Mouse (Mus musculus) ovary, adult 18-20 months (tissue): ENCODE data around the gene Rbbp8nl.
A peak's percentile ranks its signal among the peaks of the same experiment; 100 is the strongest.

ENCODE experiments used
- DNase-seq: peaks from one replicate; pipeline ENCODE4 v3.0.0; 2022; ENCODE audit warnings: low spot score, mixed read lengths

Rbbp8nl gene

DNA sequence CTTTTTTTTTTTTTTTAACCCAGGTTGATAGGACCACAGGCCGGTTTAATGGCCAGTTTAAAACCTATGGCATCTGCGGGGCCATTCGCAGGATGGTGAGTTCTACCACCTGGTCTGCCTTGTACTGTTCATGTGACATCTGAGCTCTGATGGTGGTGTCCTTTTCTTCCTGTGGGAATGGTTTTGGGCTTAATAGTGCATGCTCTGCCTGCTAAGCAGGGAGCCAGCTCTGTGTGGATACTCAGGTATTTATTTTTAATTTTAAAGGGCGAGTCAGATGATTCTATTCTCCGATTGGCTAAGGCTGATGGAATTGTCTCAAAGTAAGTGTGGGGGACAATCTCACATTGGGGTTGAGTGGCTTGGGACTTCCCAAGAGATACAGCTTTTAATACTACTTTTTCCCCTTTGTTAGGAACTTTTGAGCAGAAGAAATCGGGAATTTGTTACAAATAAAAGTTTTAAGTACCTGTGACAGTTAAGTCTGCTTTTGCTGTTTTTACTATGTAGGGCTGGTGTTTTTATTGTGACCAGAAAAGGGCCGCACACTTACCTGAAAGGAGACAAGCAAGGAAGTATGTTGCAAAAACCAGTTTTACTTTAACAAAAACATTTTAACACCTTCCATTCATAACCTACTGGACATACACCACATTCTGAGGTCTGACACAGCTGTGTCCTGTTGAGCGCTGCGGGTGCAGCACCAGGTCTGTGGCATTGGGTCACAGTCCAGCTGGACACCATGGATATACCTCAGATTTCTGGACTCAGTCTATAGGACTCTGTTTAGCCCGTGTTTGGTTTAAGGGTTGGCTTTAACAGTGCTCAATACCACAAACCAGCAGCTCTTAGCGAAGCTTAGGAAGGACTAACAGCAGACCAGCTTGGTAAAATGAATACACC, 31.5 kb downstream of the Rbbp8nl start:
- DNase-seq, result no peak

DNA sequence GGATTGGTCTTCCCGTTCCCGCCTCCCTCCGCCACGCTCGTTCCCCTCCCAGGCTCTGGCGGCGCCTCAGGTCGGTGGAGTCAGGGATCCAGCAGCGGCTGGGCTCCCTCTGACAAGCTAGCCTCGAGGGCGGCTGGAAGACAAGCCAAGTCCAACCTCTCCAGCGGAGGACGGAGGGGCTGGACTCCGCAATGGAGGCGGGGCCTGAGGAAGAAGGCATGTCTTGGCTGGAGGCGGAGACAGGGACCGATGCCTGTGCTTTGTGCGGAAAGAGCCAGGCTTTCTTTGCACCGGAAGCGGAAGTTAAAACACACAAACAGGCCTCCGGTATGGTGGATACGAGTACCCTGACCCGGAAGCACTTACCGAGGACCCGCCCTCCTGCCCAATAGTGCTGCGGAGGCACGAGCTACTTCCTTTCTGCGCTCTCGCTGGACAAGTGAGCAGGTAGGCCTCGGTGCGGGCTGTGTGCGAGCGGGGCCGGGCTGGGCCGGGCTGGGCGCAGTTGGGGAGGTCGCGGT, 32.6 kb downstream of the Rbbp8nl start, which contains the start of gene Rps21:
Gene Rps21, plus strand, starts transcription at position 377 of the 521 bp plus-strand sequence.
- peak; percentile 99 for DNase-seq

DNA sequence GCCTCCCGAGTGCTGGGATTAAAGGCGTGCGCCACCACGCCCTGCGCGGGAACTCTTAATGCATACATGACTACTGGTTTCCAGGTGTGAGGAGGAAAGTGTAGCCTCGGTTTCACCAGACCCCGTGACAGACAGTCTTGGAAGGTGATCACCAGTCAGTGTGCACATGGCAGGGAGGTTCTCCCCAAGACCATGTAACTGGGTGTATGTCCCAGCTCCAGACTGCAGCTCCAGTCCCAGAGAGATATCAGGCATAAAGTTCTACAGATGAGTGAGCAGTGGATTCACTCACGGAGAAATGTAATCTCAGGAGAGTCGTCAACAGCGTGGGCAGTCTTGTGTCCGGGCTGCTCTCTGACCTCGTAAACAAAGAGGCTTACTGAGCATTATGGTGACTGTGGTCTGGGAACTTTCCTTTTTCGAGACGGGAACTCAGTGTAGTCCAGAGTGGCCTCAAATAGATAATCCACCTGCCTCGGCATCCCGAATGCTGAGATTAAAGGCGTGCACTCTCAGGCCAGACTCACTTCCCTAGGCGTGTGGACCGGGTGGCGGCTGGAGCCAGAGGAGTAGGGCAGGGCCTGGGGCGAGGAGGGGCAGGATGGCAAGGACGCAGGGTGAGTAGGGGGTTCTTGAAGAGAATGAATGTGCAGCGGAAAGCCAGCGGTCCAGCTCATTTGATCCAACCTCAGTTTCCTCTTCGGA, 33.2 kb downstream of the Rbbp8nl start:
- no peak for DNase-seq

DNA sequence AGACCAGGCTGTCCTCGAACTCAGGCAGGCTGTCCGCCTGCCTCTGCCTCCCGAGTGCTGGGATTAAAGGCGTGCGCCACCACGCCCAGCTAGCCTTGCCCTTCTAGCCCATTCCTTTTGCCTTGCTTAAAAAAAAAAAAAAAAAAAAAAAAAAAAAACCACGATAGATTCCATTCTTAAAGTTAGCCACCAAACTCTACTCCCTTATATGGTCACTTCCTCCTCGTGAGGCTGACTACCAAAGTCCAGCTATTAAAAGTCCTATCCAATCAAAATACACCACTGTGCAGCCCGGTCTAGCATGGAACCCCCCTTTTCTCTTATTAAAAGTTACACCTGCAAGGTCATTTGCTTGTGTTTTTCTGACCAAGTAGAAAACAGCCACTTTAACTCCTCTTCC, 34.0 kb downstream of the Rbbp8nl start:
- no peak for DNase-seq

DNA sequence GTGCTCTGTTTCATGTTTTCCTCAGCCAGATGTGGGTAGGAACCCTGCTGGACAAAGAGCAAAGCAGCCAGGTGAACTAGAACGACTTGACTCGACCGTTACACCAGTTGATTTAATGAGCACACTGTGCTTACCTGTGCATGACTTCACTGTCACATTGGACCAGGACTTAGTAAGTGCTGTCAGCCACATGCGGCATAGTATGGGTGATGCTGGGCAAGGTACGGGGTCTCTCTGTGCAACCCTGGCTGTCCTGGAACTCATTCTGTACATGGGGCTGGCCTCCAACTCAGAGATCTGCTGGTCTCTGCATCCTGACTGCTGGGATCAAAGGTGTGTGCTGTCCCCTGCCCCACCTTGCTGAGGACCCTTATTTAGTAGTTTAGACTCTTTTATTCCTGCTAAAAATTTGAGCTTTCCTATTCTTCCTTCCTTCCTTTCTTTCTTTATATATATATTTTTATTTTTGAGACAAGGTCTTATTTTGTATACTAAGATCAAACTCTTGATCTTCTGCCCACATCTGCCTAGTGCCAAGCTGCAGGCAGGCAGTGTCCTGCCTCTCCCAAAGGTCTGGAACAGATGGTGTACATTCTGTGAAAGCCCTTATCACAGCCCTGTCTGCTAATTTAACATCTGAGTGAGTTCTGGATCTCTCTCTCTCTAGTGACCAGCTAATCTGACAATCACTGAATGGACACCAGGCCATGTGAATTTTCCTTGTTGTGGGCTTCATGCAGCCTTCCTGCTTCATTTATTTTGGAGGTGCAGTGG, 35.1 kb downstream of the Rbbp8nl start:
- no peak for DNase-seq

DNA sequence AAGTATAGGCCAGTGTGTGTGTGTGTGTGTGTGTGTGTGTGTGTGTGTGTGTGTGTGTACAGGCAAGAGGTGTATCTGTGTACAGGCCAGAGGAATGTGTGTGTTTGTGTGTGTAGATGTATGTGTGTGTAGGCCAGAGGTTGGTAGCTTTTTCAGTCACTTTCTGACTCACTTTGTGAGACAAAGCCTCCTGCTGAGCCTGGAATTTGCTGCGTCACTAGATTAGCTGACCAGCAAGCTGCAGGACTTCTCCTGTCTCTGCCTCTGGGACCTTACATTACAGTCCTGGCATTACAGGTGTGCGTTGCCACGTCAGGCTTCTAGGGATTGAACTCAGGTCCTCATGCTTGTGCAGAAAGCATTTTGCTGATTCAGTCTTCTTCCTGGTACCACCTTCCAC, 37.8 kb downstream of the Rbbp8nl start:
- no peak for DNase-seq

DNA sequence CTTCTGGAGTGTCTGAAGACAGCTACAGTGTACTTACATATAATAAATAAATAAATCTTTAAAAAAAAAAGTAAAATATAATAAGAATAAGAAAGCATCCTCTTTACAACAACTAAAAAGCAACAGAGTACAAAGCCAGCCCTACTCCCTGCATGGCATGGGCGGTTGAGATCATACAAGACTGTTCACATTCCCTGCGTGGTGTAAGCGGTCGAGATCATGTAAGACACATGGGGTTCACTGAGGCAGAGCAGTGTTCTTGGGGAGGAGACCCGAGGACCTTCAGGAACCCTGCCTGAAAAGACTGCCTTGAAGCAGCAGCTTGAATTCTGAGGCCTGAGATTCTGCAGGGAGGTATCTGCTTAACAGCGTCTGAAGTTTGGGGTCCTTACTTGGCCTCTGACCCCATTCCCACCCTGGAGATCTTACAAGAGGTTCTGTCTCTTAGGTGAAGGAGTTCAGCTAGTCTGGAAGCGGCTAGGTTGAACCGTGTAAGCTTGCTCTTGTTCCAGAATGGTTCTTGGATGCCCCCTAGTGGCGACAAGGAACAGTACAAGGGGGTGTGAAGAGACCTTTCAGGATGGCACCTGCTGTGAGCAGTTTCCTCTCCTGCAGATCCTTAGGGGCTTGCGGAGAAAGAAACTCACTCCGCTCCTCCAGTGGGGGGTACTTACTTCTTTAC, 38.6 kb downstream of the Rbbp8nl start:
- DNase-seq, result peak; percentile 60

DNA sequence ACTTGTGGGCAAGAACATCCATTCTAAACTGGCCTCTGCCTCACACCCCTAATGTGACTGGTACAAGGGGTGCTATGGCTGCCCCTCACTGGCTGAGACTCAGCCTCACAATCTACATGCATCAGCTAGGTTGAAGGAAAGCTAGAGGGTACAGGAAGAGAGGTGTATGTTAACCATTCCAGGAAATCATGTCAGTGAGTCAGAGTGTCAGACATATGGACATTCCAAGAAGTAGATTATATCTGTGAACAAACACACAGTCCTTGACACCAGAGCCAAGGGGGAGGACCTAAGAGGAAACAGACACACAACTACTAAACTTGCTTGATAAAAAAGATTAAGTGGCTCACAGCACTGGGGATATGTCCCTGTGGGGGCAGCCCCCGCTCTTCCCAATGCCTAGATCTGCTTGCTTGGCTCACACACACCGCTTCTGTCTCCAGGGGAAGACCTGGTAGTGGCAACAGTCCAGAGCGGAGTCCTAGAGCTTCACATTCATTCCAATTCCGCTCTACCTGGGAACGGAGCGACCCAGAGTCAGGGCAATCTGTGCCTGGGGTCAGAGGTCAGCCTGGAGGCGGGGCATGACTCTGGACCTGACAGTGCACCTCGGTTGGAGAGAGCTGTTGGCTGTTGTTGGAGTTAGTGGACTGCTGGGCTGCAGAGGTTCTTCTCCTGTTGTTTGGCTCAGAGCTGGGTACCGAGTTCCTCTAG, 40.6 kb downstream of the Rbbp8nl start:
- DNase-seq, result no peak

DNA sequence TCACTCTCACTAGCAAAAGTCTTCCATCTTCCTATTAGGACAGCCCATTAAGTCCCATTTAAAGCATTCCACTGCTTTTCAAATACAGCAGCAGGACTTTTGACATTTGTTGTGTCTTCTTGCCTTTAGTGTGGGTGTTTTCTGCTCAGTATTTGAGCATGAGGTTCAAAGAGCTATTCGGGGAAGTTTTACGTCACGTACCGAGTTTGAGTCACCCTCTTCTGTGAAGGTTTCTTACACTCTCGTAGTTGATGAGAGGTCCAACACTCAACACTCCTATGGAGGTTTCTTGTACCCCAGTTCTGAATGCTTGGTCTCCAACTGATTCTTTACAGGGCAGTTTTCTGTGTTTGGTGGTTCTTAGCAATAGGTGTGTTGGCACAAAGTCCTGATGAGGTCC, 41.8 kb downstream of the Rbbp8nl start:
- DNase-seq, result no peak

DNA sequence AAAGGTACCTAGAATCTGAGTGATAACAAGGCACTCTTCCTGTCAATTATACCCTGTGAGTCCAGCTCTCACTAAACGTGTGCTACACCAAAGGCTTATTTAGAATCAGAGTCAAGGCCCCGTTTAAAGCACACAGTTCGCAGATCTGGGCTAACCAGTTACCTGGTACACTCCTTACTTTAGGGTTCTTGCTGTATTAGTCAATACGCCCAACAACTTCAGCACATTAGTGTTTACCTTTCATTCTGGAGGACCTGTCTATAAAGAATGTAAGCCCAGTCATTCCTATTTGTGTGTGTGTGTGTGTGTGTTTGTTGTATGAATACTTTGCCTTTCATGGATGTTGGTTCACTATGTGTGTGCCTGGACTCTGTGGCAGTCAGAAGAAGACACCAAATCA, 46.6 kb downstream of the Rbbp8nl start:
- DNase-seq, result no peak

DNA sequence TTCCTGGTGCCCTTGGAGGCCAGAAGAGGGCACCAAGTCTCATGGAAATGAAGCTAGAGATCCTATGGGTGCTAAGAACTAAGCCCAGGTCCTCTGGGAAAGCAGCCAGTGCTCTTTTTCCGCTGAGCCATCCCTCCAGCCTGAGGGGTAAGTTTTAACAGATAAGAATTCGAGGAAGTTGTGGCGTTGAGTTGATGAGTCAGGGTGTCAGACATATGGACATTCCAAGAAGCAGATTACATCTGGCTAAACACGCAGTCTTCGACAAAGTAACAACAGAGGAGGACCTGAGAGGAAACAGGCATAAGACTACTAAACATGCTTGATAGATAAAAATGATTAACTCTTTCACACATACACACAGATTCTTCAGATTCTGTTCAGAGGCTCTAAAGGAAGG, 51.1 kb downstream of the Rbbp8nl start:
- DNase-seq, result no peak

DNA sequence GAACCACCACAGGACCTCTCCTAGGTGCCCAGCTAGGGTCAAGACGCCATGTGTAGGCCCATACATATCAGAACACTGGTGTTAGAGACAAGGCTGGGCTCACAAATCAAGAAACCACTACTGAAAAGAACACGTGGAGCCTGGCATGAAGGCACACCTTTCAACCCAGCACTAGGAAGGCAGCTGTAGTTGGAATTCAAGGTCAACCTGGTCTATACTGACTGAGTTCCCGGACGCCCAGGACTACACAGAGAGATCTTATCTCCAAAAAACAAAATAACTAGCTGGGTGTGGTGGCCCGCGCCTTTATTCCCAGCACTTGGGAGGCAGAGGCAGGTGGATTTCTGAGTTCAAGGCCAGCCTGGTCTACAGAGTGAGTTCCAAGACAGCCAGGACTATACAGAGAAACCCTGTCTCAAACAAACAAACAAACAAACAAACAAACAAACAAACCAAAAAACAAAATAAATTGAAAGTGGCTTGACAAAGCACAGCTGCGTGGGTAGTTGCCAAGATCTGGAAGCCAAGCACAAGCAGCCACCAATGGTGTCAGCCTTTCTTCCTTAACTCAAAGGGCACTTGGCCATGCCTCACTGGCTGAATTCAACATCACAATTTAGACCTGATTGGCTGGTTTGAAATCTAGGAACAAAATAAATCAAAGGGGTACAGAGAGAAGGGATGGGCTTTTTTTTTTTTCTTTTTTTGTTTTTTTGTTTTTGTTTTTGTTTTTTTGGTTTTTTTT, 51.9 kb downstream of the Rbbp8nl start:
- no peak for DNase-seq

DNA sequence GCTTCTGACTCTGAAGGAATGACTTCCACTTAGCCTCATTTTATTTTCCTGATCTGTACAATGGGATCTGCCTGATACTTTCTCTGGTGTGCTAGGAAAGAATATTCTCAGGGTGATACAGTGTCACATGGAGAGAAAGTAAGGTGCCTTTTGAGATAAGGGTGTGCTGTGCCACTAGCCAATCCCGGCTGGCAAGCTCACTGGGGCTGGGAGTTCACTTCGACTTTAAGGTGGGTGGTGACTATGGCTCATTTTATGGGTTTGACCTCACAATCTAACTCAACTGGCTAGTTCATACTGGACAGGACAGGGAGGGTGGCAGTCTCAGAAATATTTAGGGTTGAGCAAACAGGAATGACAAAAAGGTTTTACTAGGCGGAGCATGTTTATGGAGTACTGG, 52.7 kb downstream of the Rbbp8nl start:
- DNase-seq, result no peak

DNA sequence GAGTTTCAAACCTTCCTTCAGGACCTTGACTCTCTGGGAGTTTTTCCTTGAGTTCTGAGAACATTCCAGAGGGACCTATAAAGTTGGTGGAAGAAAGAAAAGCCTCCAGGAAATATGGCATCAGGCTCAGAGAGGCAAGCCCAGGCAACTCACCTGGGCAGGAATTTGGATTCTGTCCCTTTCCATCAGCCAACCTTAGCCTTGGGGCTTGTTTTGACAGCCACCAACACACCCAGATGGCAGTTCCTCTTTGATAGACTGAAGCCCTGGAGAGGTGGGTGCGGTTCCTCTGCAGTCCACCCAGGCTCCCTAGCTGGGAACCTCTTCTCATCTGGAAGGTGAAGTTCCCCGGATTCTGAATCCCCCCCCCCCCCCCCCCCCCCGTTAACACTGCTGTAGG, 53.2 kb downstream of the Rbbp8nl start:
- no peak for DNase-seq

DNA sequence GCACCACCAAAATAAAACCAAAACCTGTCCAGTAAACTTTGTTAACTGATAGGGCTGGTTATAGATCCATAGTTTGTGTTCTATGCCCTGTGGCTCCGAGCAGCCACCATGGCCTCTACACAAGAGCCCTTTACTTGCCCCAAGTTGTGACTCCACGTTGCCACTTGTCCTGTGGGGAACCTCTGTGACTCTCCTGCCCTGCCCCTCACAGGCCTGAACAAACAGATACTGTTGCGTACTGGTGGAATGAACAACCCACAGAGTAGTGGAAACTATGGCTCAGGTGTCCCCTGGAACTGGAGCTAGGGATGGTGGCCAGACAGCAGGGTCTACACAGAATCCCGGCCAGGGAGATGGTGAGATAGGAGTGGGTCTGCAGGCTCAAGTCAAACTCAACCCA, 53.9 kb downstream of the Rbbp8nl start:
- DNase-seq, result no peak

DNA sequence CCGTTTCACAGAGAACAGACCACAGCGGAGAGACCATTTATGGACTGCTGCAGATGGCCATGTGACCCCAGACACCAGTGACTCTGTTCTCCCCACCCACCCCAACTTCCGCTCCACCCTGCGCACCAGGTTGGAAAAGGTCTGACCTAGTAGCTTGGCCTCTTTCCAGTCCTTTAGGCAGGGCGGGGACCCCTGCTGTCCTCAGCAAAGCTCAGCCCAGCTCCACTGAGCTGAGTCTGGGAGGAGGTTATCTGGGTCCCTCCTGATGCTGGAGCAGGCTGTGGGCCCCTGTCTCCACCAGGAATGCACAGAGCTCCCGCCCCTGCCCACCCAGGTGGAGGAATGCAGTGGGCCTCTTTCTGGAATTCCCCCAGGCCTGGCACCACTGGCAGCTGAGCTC, 54.7 kb downstream of the Rbbp8nl start:
- DNase-seq, result no peak

DNA sequence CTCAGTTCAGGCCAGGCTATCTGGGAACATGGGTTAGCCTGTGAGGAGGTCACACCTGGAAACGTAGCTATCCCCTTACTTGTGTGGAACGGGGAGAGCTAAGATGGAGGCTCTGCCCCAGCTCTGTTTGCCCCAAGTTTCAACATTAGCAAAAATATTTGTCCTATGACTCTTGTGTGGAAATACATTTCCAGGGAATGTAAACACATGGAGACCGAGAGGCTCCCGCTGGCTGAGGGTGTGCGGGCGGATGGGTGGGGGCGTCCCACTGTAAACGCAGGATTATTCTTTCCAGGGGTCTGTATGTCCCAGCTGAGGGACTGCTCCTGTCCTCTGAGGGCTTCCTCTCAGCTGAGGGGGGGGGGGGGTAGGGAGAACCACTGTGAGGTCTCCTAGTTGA, 55.3 kb downstream of the Rbbp8nl start:
- no peak for DNase-seq

DNA sequence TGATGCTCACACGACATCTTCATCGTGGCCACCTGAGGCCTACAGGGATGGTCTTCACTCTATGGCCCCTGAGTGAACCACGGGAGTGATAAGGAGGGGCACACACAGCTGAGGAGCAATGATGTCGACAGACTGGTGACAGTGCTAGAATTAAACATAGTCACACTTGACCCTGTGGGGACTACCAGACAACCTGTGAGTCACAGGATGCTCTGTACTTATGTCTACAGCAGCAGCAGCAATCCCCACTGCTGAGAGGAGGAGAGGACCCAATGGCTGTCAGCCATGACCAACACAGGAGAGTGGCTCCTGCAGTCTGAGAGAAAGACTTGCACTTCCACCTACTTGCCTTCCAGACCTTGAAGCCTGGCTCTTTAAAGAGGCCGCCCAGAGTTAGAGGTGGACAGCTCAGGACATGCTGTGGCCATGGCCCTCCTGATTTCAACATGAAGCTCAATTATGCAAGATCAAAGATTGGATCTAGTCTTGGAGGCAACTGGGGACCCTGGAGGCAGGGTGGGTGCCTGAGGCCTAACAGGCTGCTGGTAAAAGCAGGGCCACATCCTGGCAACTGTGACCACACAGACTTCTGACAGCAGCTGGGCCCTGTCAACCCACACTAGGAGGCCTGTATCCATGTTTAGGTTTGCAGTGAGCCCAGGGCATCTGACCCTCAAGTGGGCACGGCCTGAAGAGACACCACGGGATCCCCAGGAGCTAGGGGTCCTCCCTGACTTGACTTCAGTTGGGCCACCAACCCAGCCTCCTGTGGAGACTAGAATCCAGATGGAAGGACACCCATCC, 56.4 kb downstream of the Rbbp8nl start:
- no peak for DNase-seq

DNA sequence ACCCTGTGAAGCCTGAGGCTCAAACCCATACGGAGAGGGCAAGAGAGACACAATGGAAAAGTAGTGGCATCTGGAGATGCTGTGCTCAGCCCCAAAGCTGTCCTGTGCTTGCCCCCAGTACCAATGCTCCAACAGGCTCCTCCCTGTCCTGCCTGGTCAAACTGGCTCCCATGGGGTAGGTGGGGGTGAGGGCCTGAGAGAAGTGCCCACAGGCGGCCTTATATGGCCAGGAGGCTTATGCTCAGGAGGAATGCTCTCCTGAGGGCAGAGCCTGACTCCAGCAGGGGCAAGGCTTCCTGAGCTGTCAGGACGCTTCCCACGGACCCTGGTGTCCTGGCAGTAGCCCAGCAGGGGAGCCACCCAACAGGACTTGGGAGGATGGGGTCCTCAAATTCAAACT, 59.2 kb downstream of the Rbbp8nl start:
- no peak for DNase-seq

DNA sequence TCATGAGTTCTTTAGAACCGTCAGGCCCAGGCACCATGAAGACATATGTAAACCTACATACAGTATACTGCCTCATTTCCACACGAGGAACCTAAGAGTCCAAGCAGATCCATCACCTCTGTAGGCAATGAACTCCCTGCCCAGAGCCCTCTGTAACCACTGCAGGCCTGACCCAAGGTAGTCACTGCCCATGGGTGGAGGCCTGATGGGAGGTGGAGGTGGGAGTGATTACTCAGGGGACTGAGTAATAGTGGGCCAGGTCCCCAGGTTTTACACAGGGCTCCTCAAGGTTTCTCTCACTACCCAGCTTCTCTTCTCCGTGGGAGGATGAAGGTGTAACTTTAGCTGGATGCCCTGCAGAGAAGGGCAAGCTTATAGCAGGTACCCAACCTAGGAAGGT, 60.5 kb downstream of the Rbbp8nl start:
- DNase-seq, result no peak
